Mouse (Mus musculus): Measurements from ENCODE around the gene Nfatc2ip.

Gene Nfatc2ip

DNA sequence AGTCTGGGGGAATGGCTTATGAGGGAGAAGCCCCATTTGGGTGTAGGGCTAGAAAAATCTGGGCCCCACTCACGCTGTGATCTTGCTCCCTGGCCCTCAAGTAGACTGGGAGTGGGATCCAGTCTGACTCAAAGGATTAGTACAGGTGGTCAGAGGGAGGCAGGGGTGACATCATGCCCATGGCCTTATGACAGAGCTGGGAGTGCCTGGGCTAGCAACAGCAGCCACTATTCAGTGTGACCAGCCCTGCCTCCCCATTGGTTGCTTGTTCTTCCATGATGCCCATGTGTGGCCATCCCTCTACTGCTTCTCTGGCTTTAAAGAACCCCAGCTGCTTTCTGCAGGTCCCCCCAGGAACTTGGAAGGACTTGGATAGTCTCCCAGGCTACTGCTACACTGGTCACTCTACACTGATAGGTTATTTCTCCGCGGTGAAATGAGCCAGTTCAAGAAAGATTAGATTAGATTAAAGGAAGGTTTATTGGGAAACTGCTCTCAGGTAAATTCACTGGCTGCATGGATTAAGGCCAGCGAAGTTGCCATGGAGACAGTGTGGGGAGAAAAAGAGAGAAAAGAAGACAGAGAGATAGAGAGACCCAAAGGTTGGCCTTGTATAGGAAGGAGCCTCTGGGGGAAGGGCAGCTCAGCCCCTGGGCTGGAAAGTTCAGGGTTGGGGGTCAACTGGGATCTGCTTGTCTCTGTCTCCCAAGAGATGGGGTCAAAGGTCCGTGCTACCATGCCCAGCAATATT, 40.5 kb downstream of the Nfatc2ip start:
- DNase-seq (ENCODE audit: low read depth, low spot score) = no peak

DNA sequence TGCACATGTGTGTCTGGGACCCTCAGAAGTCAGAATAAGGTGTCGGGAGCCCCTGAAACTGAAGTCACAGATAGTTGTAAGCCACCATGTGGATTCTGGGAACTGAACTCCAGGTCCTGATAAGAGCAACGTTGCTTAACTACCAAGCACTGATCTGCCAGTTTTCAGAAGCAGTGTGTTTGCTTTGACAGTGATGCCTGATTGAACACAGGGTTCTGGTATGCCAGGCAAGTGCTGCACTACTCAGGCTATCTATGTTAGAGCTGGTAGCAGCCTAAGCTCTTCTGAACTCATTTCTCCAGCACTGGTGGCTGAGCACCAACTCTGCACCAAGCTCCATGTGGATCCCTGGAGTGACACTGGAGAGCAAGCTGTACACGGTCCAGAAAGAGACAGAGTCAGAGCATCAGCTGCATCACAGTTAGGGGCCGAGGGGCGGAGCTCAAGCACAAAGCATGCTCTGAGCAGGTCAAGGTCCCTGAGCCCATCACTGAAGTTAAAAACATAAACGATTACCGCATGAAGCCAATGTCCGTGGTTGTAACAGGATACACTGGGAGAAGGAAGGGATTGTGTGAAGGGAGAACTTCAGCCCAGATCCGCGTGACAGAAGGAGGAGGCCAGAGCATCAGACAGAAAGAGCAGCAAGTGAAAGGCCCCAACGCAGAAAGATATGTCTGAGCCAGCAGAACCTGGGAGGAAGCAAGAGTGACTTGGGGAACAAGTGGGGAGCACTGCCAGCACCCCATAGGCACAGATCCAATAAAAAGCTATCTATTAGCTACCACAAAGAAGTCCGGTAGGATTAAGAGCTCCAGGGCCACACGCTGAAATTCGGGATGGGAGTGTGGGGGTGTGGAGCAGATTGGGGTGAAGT, 41.6 kb downstream of the Nfatc2ip start:
- peak; percentile 54 for DNase-seq (ENCODE audit: low read depth, low spot score)

GRCm38 (mm10) chr7:126353994-126354365, 42.6 kb downstream of the Nfatc2ip start:
- no peak for DNase-seq (ENCODE audit: low read depth, low spot score)

- no peak for DNase-seq (ENCODE audit: low read depth, low spot score)
Measured at GRCm38 (mm10) chr7:126353251-126353993, 43.1 kb downstream of the Nfatc2ip start.

DNA sequence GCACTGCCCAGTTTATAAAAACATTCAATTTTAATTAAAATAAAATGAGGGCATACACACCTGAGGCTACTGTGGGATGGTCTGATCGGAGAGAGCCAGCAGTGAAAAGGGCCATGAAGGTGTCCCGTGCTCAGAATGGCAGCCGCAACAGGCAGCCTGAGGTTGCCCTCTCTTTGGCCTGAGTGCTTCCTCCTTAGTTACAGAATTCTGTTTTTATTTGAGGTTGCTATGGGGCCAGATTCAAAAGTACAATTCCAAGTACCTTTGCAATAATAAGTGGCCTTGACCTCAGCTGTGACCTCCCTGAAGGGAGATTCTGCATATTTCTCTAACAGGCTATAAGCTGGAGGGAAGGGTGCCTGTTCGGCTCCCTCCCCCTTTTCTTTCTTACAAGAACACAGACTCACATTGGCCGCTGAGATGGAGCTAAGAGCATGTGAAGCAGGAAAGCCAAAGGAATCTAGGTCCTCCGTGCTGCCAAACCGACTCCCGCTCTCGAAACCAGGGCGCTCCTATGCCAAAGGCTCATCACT, 45.1 kb downstream of the Nfatc2ip start:
- peak; percentile 26 for DNase-seq (ENCODE audit: low read depth, low spot score)

GRCm38 (mm10) chr7:126350748-126351418, 45.7 kb downstream of the Nfatc2ip start:
- peak; percentile 71 for DNase-seq (ENCODE audit: low read depth, low spot score)

- peak; percentile 32 for DNase-seq (ENCODE audit: low read depth, low spot score)
Measured at GRCm38 (mm10) chr7:126348293-126348692, 48.2 kb downstream of the Nfatc2ip start.

GRCm38 (mm10) chr7:126347098-126347497, 49.4 kb downstream of the Nfatc2ip start:
- DNase-seq (ENCODE audit: low read depth, low spot score) = no peak

GRCm38 (mm10) chr7:126345969-126346368, 50.6 kb downstream of the Nfatc2ip start:
- no peak for DNase-seq (ENCODE audit: low read depth, low spot score)

GRCm38 (mm10) chr7:126345557-126345956, 51.0 kb downstream of the Nfatc2ip start:
- DNase-seq (ENCODE audit: low read depth, low spot score) = peak; percentile 61

GRCm38 (mm10) chr7:126340896-126341295, 55.6 kb downstream of the Nfatc2ip start:
- DNase-seq (ENCODE audit: low read depth, low spot score) = no peak

- no peak for DNase-seq (ENCODE audit: low read depth, low spot score)
Measured at GRCm38 (mm10) chr7:126340206-126340618, 56.3 kb downstream of the Nfatc2ip start.

DNA sequence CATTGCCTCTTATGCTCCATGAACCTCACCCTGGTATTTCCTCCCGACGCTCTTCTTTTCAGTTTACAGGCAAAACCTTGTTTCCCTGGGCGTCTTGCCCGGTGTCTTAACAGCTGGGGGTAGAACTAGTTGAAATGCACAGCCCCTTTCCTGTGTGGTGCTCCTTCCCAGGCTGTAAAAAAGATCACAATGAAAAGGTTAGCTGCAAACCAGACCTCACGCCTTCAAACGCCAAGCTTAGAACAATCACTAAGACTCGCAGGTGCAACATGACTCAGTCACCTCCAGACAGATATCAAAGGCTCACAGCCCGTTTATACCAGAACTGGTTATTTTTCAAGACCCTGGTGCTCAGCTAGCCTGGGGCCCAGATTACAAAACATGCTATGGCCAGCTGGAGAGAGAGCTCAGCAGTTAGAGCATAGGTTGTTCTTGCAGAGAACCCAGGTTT, 57.0 kb downstream of the Nfatc2ip start:
- DNase-seq (ENCODE audit: low read depth, low spot score) = no peak

DNA sequence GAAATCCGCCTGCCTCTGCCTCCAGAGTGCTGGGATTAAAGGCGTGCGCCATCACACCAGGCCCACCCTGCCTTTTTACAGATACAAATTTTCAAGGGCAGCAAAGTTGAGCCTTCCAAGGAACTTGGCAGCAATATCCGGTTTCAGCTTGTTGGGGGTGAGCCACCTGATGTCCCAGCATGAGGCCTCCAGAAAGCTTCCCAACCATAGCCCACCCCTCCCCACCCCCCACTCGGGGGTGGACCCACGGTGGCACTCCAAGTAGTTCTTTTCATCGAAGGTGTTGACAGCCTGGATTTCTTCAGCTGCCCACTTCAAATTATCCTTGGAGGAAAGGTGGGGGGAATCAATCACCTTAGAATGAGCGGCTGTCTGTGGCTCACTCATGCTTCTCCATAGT, 57.6 kb downstream of the Nfatc2ip start:
- peak; percentile 90 for DNase-seq (ENCODE audit: low read depth, low spot score)

GRCm38 (mm10) chr7:126335556-126335955, 61.0 kb downstream of the Nfatc2ip start:
- peak; percentile 71 for DNase-seq (ENCODE audit: low read depth, low spot score)

Measured in ES-CJ7 (cell line).